Mouse (Mus musculus): Measurements from ENCODE around the gene Gp6. TPM values are rescaled to one million over a fixed set of nuclear protein-coding genes. Genes with fewer than 3 reads are reported as not detected.
A peak's percentile ranks its signal among the peaks of the same experiment; 100 is the strongest.
"Not testable (repeated sequence)": the region's sequence is repeated elsewhere in the genome, so short reads cannot be mapped to it uniquely, and the experiment has no call there.

The Gp6 gene
- under 1 TPM in 1 of 2 experiments, not detected in 1; 0.20 TPM for total RNA-seq (2021)
- long read RNA-seq, experiment 1, result 0 reads
- long read RNA-seq, experiment 2, result 0 reads

DNA sequence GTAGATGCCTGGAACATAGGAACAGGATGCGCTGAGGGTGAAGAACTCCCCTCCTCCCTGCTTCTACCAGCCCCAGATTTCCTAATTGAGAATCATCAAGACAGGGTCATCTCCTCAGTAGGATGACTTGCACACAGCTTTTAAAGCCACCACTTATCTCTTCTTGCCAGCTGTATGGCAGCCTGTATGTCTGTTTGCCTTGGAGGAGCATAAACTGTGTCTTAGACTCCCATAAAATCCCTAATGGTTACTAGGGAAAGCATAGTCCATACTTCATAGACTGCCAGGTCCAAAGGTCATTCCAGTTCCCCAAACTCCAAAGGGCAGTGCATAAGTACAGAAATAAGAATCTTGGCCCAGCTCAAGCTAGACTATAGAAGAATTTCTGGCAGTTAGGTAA lies at the start of gene Gp6:
Gp6 (minus strand) TSS at position 15 of the 400 bp plus-strand sequence.
- no peak for DNase-seq

- no peak for DNase-seq
These were observed 49.6 kb upstream of the Gp6 start for GRCm38 (mm10) chr7:4447138-4447537.

DNA sequence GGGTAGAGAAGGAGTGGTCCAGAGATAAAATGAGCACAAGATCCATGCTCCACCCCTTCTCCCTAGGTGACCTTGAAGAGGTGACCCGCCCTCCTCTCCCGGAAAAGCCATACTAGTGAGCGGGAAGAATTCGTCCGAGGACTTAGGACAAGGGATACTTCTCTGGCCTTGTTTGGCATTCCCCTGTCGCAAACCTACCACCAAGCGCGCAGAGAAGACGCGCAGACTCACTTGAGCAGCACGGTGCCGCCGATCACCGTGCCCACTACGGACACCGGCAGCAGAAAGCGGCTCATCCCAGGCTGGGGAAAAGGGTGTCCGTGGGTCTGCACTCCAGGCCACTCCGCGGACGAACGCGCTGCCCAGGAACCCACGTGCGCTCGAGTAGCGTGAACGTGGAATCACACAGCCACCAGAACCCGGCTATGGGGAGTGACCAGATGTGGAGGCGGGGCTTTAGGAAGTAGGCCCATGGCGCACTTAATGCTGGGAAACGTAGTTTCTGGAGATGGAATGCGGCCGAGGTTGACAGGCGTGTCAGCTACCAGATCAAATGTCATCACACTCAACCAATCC lies 47.8 kb upstream of the Gp6 start, which contains the start of gene Rdh13:
Rdh13 (minus strand) TSS at position 434 of the 576 bp plus-strand sequence.
- DNase-seq, result peak; percentile 82

- no peak for DNase-seq
These were observed 43.0 kb upstream of the Gp6 start for GRCm38 (mm10) chr7:4440549-4440948.

- no peak for DNase-seq
These were observed 40.2 kb upstream of the Gp6 start for GRCm38 (mm10) chr7:4437721-4438120.

DNA sequence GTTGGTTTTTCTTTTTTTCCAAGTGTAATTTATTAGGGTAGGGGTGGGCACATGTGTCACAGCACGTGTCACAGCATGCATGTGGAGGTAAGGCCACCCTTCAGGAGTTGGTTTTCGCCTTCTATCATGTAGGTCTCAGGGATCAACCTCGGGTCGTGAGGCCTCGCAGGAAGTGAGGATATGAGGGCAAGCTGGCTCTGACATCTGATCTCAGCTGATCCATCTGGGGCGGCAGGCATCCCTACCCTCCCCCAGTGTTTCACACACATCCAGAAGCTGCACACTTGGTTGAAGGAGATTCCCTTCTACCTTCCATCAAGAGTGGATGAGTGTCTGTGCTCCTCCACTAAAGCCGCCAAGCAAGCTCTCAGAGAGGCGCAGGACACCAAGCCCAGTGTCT lies 34.5 kb upstream of the Gp6 start:
- DNase-seq, result no peak

DNA sequence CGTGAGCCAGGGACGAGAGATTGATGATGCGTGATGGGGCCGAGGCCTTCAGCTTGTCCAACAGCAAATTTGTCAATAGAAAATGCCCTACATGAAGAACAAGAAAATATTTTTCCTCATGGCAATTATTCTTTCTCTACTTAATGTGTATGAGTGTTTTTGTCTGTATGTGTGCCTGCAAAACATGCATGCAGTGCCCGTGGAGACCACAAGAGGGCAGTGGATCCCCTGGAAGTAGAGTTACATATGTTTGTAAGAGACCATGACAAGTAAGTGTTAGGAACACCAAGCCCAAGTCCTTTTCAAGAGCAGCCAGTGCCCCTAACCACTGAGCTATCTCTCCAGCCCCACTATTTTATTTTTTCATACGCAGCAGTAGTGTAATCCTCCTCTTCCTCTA lies 34.0 kb upstream of the Gp6 start:
- peak; percentile 75 for DNase-seq

GRCm38 (mm10) chr7:4430246-4430844 lies 32.8 kb upstream of the Gp6 start:
- no peak for DNase-seq

DNA sequence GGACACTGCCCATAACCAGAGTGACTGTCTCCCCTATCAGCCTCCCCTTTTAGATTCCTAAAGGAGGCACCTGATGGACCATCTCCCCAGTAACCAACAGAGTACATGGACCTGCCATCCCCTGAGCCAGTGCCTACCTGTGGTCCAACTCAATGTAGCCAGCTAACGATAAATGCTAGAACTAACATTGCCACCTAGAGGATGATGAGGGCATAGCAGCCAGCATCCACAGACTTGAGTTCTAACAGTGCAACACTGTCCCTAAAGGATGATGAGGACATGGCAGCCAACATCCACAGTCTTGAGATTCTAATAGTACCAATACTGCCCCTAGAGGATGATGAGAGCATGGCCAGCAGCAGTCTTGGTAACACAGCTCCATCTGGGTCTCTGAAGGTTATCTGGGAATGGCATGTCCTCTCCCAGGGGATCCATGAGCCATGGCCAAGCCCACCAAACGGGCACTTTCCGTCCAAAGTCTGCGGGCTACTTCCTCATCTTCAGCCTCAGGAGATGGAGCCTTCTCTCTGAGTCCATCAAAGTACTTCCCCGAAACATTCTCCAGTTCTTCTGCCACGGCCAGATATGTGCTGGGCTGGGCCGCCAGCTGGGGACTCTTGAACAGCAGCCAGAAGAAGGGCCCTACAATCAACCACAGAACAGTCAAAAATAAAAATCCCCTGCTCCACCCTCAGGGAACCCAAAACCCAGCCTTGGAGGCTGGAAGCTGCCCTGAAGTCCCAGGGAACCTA lies 29.8 kb upstream of the Gp6 start:
- DNase-seq, result peak; percentile 76

- DNase-seq, result no peak
These were observed 22.7 kb upstream of the Gp6 start for GRCm38 (mm10) chr7:4420230-4420629.

DNA sequence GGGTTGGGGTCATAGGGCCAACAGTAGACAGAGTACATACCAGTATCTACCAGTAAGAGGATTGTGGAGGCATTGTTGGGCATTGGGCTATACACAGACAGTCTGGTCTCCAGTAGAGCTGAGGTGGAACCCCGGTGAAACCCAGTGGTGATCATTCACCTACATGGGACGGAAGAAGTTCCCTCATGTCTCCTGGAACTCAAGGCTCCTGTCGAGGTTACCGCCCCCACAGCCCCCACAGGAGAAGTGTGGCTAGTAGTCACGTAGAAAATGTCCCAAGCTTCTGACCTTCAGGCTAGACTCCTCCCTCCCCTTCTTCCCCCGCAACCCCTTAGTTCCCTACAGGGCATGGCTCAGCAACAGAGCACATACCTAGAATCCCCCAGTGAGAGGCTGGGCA lies 22.1 kb upstream of the Gp6 start:
- no peak for DNase-seq

- DNase-seq, result not testable (repeated sequence)
These were observed 14.9 kb upstream of the Gp6 start for GRCm38 (mm10) chr7:4412406-4412805.

DNA sequence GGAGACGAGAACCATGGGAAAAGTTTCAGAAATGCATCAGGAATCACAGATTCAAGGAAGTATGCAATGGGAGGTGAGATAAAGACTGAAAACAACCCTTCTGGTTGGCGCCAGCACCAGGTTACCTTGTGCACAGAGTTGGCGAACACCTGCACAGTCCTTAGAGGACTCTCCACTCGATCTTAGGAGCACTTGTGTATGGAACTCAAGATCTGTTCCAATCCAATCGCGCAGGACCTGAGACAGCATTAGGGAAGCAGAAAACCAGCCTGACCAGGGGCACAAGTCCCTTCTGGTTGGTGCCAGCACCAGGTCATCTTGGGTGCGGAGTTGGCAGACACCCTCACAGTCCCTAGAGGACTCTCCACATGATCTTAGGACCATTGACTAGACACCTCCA lies 24.0 kb downstream of the Gp6 start:
- no peak for DNase-seq

DNA sequence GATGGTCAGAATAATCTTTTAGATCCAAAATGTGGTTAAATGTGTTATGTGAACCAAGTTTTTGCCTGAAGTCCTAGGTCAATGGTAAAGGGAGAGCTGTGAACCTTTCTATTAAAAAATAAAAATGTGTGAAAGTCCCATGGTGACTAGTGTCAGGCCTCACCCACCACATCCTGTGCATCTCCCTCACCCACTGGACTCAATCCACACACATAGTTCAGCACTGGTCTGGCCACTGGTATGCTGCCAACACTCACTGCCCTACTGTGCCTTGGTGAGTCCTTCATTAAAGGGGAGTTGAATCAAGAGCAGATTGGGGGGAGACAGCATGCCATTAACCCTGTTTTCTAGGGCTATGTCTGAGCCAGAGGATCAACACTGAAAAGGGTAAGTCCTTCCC lies 60.0 kb downstream of the Gp6 start, which contains the start of gene Ncr1:
Ncr1 (plus strand) TSS at position 216 of the 400 bp plus-strand sequence.
- no peak for DNase-seq

GRCm38 (mm10) chr7:4323301-4323700 lies 74.2 kb downstream of the Gp6 start:
- DNase-seq, result no peak

Small RNA genes within 50 kb of the gene (microRNA-seq; reads per million reads assigned to microRNA genes)
- 0 reads per million in 2 experiments for gene Gm24605
- gene Gm24752, result 0 reads per million in 2 experiments
- gene Gm25349, result 0 reads per million in 2 experiments

Other genes with a start within 250 kb of the Gp6 start
- gene Leng9, start 247.4 kb downstream of the Gp6 start, total RNA-seq (2021), result 1 to 10 TPM; 2.3 to 3.2 TPM
- gene Cdc42ep5, start 232.9 kb downstream of the Gp6 start, total RNA-seq (2021), result 10 to 100 TPM; 10.2 to 12.4 TPM
- gene Lilra5, start 160.0 kb downstream of the Gp6 start, total RNA-seq (2021), result not detected
- gene Ncr1, start 60.0 kb downstream of the Gp6 start, total RNA-seq (2021), result not detected
- gene Rdh13, start 47.9 kb upstream of the Gp6 start, total RNA-seq (2021), result 10 to 100 TPM; 14.3 to 18.9 TPM
- 1 to 10 TPM; 2.2 to 3.5 TPM for gene Eps8l1, start 62.9 kb upstream of the Gp6 start, total RNA-seq (2021)
- 10 to 100 TPM; 37.9 to 52.6 TPM for gene Ppp1r12c, start 103.9 kb upstream of the Gp6 start, total RNA-seq (2021)
- gene Tnnt1, start 118.6 kb upstream of the Gp6 start, total RNA-seq (2021), result 100 to 1,000 TPM; 288 to 386 TPM
- 1 to 10 TPM; 1.4 to 2.3 TPM for gene Tnni3, start 126.5 kb upstream of the Gp6 start, total RNA-seq (2021)
- gene Dnaaf3, start 134.7 kb upstream of the Gp6 start, total RNA-seq (2021), result under 1 TPM; 0.14 to 0.23 TPM
- under 1 TPM; 0.16 to 0.25 TPM for gene Syt5, start 149.8 kb upstream of the Gp6 start, total RNA-seq (2021)
- not detected for gene Ptprh, start 206.3 kb upstream of the Gp6 start, total RNA-seq (2021)
- gene Tmem86b, start 233.7 kb upstream of the Gp6 start, total RNA-seq (2021), result 1 to 10 TPM; 4.6 to 5.2 TPM

Data from gastrocnemius, postnatal 10 days (tissue).